Mouse (Mus musculus) small intestine, adult 2 months (tissue): ENCODE data around the gene Mettl1.

Experiments
- CTCF ChIP-seq: fragments of 200-500 bp; IDR thresholded peaks from 2 replicates; pipeline ENCODE4 v1.5.1; 2012; ENCODE audit warnings: low read depth, mild to moderate bottlenecking, control low read depth, inconsistent platforms, low read length, moderate library complexity, mixed read lengths; ENCODE audit not compliant: insufficient replicate concordance, insufficient read length; ENCODE audit errors: extremely low read depth
- POLR2A ChIP-seq: fragments of 200-500 bp; IDR thresholded peaks from 2 replicates; pipeline ENCODE4 v1.6.1; 2012; ENCODE audit warnings: low read depth, mild to moderate bottlenecking, control low read depth, inconsistent platforms, low read length, moderate library complexity

GRCm38 (mm10) chr10:127092742-127093141 is 51.5 kb downstream of the Mettl1 start:
- TF ChIP-seq POLR2A (no peak), CTCF (no peak)
